Mouse (Mus musculus) ovary, postnatal 14 days (tissue): ENCODE measurements around the gene Rmnd5b.
"Not testable (repeated sequence)": the region's sequence is repeated elsewhere in the genome, so short reads cannot be mapped to it uniquely, and the experiment has no call there.

Experiments used
- DNase-seq: peaks from one replicate; pipeline ENCODE4 v3.0.0; 2022; ENCODE audit warnings: low spot score

Gene Rmnd5b

GRCm38 (mm10) chr11:51649111-51649888 lies 13.6 kb upstream of the Rmnd5b start:
- no peak for DNase-seq

- DNase-seq, result no peak
Observed at GRCm38 (mm10) chr11:51648566-51648965, 12.9 kb upstream of the Rmnd5b start.

- DNase-seq, result no peak
Observed at GRCm38 (mm10) chr11:51646751-51647667, 11.3 kb upstream of the Rmnd5b start.

- DNase-seq, result no peak
Observed at GRCm38 (mm10) chr11:51646245-51646644, 10.5 kb upstream of the Rmnd5b start.

- no peak for DNase-seq
Observed at GRCm38 (mm10) chr11:51645293-51645692, 9.6 kb upstream of the Rmnd5b start.

- no peak for DNase-seq
Observed at GRCm38 (mm10) chr11:51644217-51644616, 8.5 kb upstream of the Rmnd5b start.

GRCm38 (mm10) chr11:51643761-51644160 lies 8.1 kb upstream of the Rmnd5b start:
- DNase-seq, result no peak

- no peak for DNase-seq
Observed at GRCm38 (mm10) chr11:51643202-51643601, 7.5 kb upstream of the Rmnd5b start.

GRCm38 (mm10) chr11:51640748-51641147 lies 5.1 kb upstream of the Rmnd5b start:
- no peak for DNase-seq

GRCm38 (mm10) chr11:51638497-51638896 lies 2.8 kb upstream of the Rmnd5b start:
- DNase-seq, result no peak

- DNase-seq, result no peak
Observed at GRCm38 (mm10) chr11:51637971-51638414, 2.3 kb upstream of the Rmnd5b start.

- DNase-seq, result no peak
Observed at GRCm38 (mm10) chr11:51636323-51636684, 608 bp upstream of the Rmnd5b start.

GRCm38 (mm10) chr11:51635127-51635524 lies 570 bp downstream of the Rmnd5b start:
- no peak for DNase-seq

- DNase-seq, result no peak
Observed at GRCm38 (mm10) chr11:51633721-51634120, 2.0 kb downstream of the Rmnd5b start.

GRCm38 (mm10) chr11:51633200-51633599 lies 2.5 kb downstream of the Rmnd5b start:
- not testable (repeated sequence) for DNase-seq

- no peak for DNase-seq
Observed at GRCm38 (mm10) chr11:51632130-51632753, 3.5 kb downstream of the Rmnd5b start.

- DNase-seq, result no peak
Observed at GRCm38 (mm10) chr11:51629651-51630314, 5.9 kb downstream of the Rmnd5b start.

GRCm38 (mm10) chr11:51627907-51628306 lies 7.8 kb downstream of the Rmnd5b start:
- no peak for DNase-seq

- no peak for DNase-seq
Observed at GRCm38 (mm10) chr11:51627425-51627824, 8.3 kb downstream of the Rmnd5b start.

- DNase-seq, result no peak
Observed at GRCm38 (mm10) chr11:51625187-51625820, 10.4 kb downstream of the Rmnd5b start.

GRCm38 (mm10) chr11:51622971-51623491 lies 12.7 kb downstream of the Rmnd5b start:
- no peak for DNase-seq
